Mouse (Mus musculus) liver, embryonic 13.5 days (tissue): ENCODE measurements around the gene Lypla2. TPM values are rescaled to one million over a fixed set of nuclear protein-coding genes. Genes with fewer than 3 reads are reported as not detected.
A peak's percentile ranks its signal among the peaks of the same experiment; 100 is the strongest.

ENCODE experiments used
- ATAC-seq: fragments of 200-750 bp; cut with Nextera tagmentation; 2 replicates; pipeline ENCODE4 v1.8.0; 2017; ENCODE audit warnings: low read depth, mild to moderate bottlenecking, moderate number of reproducible peaks, moderate library complexity
- DNase-seq: peaks from one replicate; pipeline ENCODE4 v3.0.0; 2022
- H3K27ac ChIP-seq: fragments of 300-500 bp; sonication (generic); 2 replicates; pipeline ENCODE4 v1.5.1; 2015; ENCODE audit warnings: moderate library complexity, mild to moderate bottlenecking, inconsistent platforms
- H3K27me3 ChIP-seq: fragments of 300-500 bp; sonication (generic); 2 replicates; pipeline ENCODE4 v1.6.1; 2015; ENCODE audit warnings: mild to moderate bottlenecking, inconsistent platforms
- H3K36me3 ChIP-seq: fragments of 300-500 bp; sonication (generic); 2 replicates; pipeline ENCODE4 v1.6.1; 2015; ENCODE audit warnings: mild to moderate bottlenecking, inconsistent platforms
- H3K4me1 ChIP-seq: fragments of 300-500 bp; sonication (generic); replicated peaks from 2 replicates; pipeline ENCODE4 v1.6.1; 2015; ENCODE audit warnings: inconsistent platforms
- H3K4me2 ChIP-seq: fragments of 300-500 bp; sonication (generic); 2 replicates; pipeline ENCODE4 v1.6.1; 2015; ENCODE audit warnings: inconsistent platforms, mild to moderate bottlenecking, moderate library complexity
- H3K4me3 ChIP-seq: fragments of 300-500 bp; sonication (generic); replicated peaks from 2 replicates; pipeline ENCODE4 v1.5.1; 2015; ENCODE audit warnings: mild to moderate bottlenecking, inconsistent platforms
- H3K9ac ChIP-seq: fragments of 300-500 bp; sonication (generic); 2 replicates; pipeline ENCODE4 v1.6.1; 2015; ENCODE audit warnings: mild to moderate bottlenecking, inconsistent platforms
- H3K9me3 ChIP-seq: fragments of 300-500 bp; sonication (generic); replicated peaks from 2 replicates; pipeline ENCODE4 v1.6.1; 2016; ENCODE audit warnings: inconsistent platforms
- WGBS: fragments of 180-500 bp; shearing (Covaris S2); methylation state at CpG from one replicate; pipeline ENCODE4 v1.1.7; 2015; ENCODE audit not compliant: insufficient replicate concordance; 5-methylcytosine and 5-hydroxymethylcytosine counted together
- polyA plus RNA-seq: library from polyadenylated mRNA; unstranded; fragments of >200 nt; fragmentation: Nextera tagmentation; extraction: Ambion mirVana; gene quantifications from 2 replicates; pipeline ENCODE4 v1.2.1, GENCODE M21; 2015

Gene Lypla2
- polyA plus RNA-seq, result 48.9 and 49.7 TPM in 2 replicates

DNA sequence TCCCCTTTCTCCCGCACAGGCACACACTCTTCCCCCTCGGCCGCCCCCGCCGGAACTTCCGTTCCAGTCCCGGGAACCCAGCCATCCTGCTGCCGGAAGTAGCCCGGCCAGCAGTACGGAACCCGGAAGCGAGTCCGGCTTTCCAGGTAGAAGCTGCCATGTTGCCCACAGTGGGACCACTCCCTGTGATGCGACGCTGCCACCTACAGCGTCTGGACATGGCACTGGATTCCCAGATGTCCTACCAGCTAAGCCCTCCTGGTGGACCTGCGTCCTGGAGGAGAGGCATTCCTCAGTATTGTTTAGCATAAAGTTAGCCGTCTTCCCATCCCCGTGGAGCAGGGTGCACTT, at the start of gene Lypla2:
TSS of gene Lypla2 (minus strand) at position 71 of the 351 bp plus-strand sequence.
- DNase-seq, result peak; percentile 68
- H3K9ac ChIP-seq, result peak within 1 kb of the TSS; percentile 93
- peak within 1 kb of the TSS; percentile 86 for H3K4me2 ChIP-seq
- WGBS, result 1% methylated on average over 19 of the region's 19 CpGs
- H3K27ac ChIP-seq, result peak within 1 kb of the TSS; percentile 79
- H3K4me1 ChIP-seq, result peaks cover 35% of the 10 kb centered on the region
- H3K36me3 ChIP-seq, result peaks cover 74% of the 10 kb centered on the region
- H3K4me3 ChIP-seq, result peak within 1 kb of the TSS; percentile 89
- peak; percentile 76 for ATAC-seq
- H3K27me3 ChIP-seq, result no peaks in the 10 kb centered on the region
- H3K9me3 ChIP-seq, result no peaks in the 10 kb centered on the region

DNA sequence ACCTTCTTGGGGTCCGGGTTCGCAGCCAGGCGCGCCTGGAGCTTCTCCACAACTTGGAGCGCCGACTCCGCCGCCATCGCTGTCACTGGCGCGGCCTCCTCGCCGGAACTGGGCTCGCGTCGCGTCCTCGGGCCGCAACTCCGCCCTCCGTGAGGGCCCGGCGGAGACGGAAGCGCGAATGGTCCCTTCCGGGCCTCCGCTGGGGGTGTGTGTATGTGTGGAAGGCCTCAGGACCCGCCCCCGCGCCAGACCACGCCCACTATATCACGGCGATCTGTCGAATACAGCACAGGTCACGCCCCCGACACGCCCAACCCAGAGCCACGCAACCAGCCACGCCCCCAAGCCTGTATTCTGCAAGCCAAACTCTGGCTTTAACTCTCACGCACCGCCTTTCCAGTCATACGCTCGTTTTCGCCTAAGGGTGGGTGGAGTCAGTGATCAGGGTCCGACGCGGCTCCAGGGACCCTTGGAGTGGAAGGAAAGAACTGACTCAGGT, 49.2 kb upstream of the Lypla2 start, which contains the start of gene Eloa:
TSS of gene Eloa (minus strand) at position 215 of the 499 bp plus-strand sequence.
- H3K36me3 ChIP-seq, result peaks cover 16% of the 10 kb centered on the region
- H3K4me1 ChIP-seq, result peaks cover 38% of the 10 kb centered on the region
- WGBS, result under 1% methylated on average over 42 of the region's 48 CpGs
- H3K4me3 ChIP-seq, result peak within 1 kb of the TSS; percentile 79
- ATAC-seq (peak; percentile 97), DNase-seq (peak; percentile 100)
- H3K9ac ChIP-seq, result peak within 1 kb of the TSS; percentile 94
- peak within 1 kb of the TSS; percentile 83 for H3K4me2 ChIP-seq
- H3K27me3 ChIP-seq, result no peaks in the 10 kb centered on the region
- H3K9me3 ChIP-seq, result no peaks in the 10 kb centered on the region
- H3K27ac ChIP-seq, result peak within 1 kb of the TSS; percentile 94

DNA sequence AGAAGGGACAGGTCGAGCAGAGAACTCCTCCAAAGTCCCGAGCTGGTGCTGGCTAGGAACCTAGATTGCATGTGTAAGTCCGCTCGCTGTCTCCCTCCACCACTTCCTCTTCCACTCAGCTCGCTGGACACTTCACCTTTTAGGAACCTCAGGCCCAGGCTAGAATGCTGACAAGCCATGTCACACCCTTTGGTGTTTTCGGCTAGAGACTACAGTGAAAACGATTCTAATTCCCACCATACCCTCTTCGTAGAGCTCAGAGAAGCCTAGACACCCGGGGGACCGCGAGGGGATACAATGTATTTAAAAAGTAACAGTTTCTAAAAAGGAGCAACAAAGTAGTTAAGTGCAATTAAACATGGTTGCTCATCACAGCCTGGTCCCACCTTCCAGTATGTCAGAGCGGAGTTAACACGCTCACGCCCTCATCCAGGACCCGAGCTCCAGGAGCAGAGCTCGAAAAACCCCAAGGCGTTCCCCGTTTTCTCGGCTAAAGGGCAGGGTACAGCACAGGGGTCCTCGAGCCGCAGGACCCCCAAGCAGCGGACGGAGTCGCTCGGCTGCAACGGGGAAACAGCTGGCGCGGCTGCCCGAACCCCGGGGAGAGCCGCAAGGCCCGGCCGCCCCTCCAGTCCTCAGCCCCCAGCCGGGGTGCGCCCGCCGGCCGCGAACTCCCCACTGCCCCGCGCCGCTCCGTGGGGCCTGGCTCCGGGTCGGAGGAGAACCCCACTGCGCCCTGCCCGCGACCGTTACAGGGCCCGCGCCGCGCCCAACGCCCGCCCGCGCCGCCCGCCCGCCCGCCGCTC, 48.5 kb upstream of the Lypla2 start:
- Histone ChIP-seq H3K27me3 (no peaks in the 10 kb centered on the region), H3K27ac (peak overlapping the region; percentile 94), H3K4me1 (peaks cover 45% of the 10 kb centered on the region), H3K36me3 (peaks cover 17% of the 10 kb centered on the region), H3K9ac (peak overlapping the region; percentile 94), H3K4me2 (peak overlapping the region; percentile 83), H3K9me3 (no peaks in the 10 kb centered on the region), H3K4me3 (peak overlapping the region; percentile 79)
- under 1% methylated on average over 33 of the region's 62 CpGs for WGBS
- peak; percentile 36 for DNase-seq
- ATAC-seq, result peak; percentile 69

DNA sequence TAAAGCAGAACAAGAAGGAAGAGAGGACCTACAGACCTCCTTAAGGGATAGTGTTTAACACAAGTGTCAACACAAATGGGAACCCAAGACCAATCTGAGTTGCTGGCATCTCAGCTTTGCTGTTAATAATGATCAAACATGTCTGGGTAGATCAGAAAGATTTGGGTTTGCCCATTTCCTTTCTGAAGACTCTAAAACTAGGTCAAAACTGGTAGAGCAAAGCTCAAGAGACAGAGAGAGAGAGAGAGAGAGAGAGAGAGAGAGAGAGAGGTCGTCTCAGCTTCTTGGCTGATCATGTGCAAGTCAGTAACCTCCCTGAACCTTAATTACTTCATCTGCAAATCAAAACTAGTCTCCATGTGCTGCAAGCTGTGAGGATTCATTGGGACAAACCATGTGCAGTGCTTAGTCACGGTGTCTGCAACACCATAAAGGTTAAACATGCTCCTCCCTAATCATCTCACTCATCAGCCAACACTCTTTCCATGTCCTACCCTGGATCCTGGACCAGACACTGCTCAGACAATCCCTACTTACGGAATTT, 43.7 kb upstream of the Lypla2 start:
- DNase-seq (no peak), ATAC-seq (no peak)
- Histone ChIP-seq H3K27me3 (no peaks in the 10 kb centered on the region), H3K9me3 (no peaks in the 10 kb centered on the region), H3K4me1 (peaks cover 49% of the 10 kb centered on the region), H3K4me3 (no peak overlapping the region), H3K9ac (no peak overlapping the region), H3K36me3 (peaks cover 50% of the 10 kb centered on the region), H3K4me2 (no peak overlapping the region), H3K27ac (no peak overlapping the region)
- WGBS, result 71% methylated on average over 3 of the region's 3 CpGs

DNA sequence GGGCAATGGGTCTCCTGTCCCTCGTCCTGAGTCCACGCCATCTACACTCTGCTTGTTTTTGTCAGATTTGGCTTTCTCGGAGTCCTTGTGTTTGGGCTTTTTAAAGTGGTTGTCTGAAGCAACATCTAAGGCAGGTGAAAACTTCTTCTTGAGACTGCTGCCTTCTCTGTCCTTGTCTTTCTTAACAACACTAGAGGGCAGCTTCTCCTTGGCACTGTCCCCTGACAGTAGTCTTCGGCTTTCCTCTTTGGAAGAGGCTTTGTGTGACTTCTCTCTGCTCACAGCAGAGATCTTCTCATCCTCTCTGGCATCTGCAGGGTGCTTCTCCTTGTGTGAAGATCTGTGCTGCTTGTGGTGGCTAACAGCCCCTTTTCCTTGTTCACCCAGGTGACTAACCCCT, 38.2 kb upstream of the Lypla2 start:
- no peaks in the 10 kb centered on the region for H3K27me3 ChIP-seq
- no peak overlapping the region for H3K4me2 ChIP-seq
- ATAC-seq (no peak), DNase-seq (no peak)
- H3K4me1 ChIP-seq, result peaks cover 12% of the 10 kb centered on the region; the same call in 1 of the 2 replicates
- no peak overlapping the region for H3K9ac ChIP-seq
- 88% methylated on average over 4 of the region's 4 CpGs for WGBS
- H3K9me3 ChIP-seq, result no peaks in the 10 kb centered on the region
- H3K36me3 ChIP-seq, result peaks cover 89% of the 10 kb centered on the region
- no peak overlapping the region for H3K27ac ChIP-seq
- no peak overlapping the region for H3K4me3 ChIP-seq

DNA sequence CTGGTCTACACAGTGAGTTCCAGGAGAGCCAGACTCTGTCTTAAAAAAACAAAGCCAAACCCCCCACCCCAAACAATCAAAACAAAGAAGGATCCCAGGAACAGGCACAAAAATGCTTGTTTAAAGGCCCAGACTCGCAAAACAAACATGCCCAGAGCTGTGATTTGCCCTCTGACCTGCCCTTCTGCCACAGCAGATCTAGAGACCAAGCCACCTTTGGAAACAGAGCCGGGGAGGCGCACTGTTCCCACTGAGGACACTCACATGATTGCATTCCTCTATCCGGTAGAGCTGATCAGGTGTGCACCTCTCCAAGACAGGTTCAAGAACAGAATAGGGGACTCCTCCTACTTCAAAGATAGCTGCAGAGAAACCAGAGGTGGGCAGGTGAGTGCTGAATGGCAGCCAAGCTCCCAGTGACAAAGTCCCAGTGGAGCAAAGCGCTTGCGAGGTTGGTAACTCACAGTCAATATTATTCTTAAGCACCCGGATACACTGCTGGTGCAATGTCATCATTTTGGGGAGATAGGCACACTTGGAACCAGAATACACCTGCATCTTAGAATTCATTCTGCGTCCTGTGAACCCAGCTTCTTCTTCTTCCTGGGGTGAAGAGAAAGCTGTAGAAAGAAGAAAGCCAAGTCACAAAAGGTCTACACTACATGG, 36.5 kb upstream of the Lypla2 start:
- Histone ChIP-seq H3K27me3 (no peaks in the 10 kb centered on the region), H3K27ac (peak overlapping the region; percentile 10; the same call in 1 of the 2 replicates), H3K9ac (no peak overlapping the region), H3K4me3 (no peak overlapping the region), H3K9me3 (no peaks in the 10 kb centered on the region), H3K4me2 (no peak overlapping the region), H3K36me3 (peaks cover 98% of the 10 kb centered on the region), H3K4me1 (peaks cover 12% of the 10 kb centered on the region; the same call in 1 of the 2 replicates)
- DNase-seq (no peak), ATAC-seq (peak; percentile 52)
- WGBS, result 83% methylated on average over 8 of the region's 8 CpGs

DNA sequence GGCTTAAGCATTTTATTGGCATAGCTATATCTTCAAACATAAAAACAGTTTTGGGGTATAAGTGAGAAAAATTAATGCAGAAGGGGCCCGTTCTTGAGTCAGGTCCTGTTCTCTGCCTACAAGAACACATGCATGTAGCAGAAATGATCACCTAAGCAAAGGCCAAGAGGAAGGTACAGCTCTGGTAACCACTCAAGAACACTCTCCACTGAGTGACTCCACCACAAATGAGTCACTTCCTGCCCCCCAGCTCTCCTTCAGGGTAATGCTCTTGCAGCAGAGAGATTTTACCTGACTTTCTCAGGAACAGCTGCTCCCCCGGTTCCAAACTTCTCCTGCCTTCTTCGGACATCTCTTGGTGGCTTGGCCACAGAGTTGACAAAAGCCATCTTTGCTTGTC, 34.4 kb upstream of the Lypla2 start:
- H3K27ac ChIP-seq, result no peak overlapping the region
- ATAC-seq (no peak), DNase-seq (no peak)
- H3K9me3 ChIP-seq, result no peaks in the 10 kb centered on the region
- no peak overlapping the region for H3K4me3 ChIP-seq
- peaks cover 99% of the 10 kb centered on the region for H3K36me3 ChIP-seq
- no peak overlapping the region for H3K9ac ChIP-seq
- no peaks in the 10 kb centered on the region for H3K27me3 ChIP-seq
- H3K4me1 ChIP-seq, result 0 out of 2 replicates have a peak, but pooled peaks cover 4% of the 10 kb centered on the region
- no peak overlapping the region for H3K4me2 ChIP-seq
- 78% methylated on average over 3 of the region's 3 CpGs for WGBS

DNA sequence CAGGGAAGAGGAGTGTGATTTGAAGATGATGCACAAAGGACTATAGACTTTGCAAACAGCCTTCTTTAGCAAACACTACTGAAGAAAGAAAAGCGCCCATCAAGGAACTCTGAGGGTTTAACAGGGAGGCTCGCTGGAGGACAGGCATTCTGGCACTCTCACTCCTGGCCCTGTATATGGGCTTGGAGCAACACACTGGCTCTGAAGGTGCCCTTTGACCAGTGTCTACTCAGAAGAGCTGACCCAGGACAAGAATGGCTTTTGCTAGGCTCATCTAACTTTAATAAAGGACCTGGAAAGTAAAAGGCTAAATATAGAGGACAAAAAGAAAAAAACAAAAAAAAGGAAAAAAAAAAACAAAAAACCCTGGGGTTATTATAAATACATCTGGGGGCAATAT, 32.5 kb upstream of the Lypla2 start:
- Histone ChIP-seq H3K27me3 (no peaks in the 10 kb centered on the region), H3K4me2 (no peak overlapping the region), H3K4me3 (no peak overlapping the region), H3K36me3 (peaks cover 88% of the 10 kb centered on the region), H3K27ac (no peak overlapping the region), H3K4me1 (no peaks in the 10 kb centered on the region), H3K9me3 (no peaks in the 10 kb centered on the region), H3K9ac (no peak overlapping the region)
- WGBS, result 77% methylated on average over 2 of the region's 2 CpGs
- no peak for ATAC-seq
- no peak for DNase-seq

DNA sequence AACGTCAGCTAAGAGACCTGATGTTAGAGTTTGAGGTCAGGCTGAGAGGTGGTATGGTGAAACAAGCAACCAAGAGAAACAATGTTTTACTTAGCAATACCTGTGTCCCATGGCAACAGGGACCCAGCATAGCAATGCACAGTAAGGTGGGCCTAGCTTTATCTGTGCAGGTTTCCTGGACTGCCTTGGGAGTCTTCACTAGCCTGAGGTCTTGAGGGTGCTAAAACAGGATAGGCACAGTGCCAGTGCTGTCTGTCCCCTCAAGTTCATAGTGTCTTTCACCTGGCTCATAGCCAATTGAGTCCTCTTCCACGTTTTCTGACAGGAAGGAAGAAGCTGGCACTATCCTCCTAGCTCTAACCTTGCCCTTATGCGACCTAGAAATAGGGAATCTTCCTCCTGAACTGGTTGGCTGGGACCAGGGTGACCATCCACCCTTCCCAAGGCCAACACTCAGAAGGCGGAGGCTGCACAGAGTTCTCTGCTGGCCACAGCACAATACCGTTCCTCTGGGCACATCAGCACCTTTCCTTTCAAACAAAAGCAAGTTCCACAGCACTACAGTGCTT, 31.8 kb upstream of the Lypla2 start:
- DNase-seq (no peak), ATAC-seq (no peak)
- no peaks in the 10 kb centered on the region for H3K27me3 ChIP-seq
- H3K4me2 ChIP-seq, result no peak overlapping the region
- H3K4me3 ChIP-seq, result no peak overlapping the region
- no peak overlapping the region for H3K27ac ChIP-seq
- H3K9me3 ChIP-seq, result no peaks in the 10 kb centered on the region
- no peak overlapping the region for H3K9ac ChIP-seq
- H3K4me1 ChIP-seq, result no peaks in the 10 kb centered on the region
- H3K36me3 ChIP-seq, result peaks cover 81% of the 10 kb centered on the region
- WGBS, result 84% methylated on average over 5 of the region's 5 CpGs

DNA sequence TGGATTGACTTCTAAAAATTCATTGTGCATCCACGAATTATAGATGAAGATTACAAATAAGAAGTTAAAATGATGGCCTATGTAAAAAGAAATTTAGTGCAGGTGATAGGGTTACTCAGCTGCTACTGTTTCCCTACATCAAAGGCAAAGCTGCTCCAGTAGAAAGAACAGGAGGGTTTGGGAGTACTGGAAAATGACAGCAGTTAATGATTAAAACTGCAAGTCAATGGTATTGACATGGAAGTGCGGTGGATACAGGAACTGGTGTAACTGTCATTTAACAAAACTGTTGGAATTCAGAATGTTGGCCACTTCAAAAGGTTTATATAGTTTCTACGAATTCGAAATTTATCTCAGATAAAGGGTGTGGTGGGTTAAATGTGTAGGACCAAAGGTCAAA, 22.7 kb upstream of the Lypla2 start:
- no peaks in the 10 kb centered on the region for H3K36me3 ChIP-seq
- H3K4me1 ChIP-seq, result peaks cover 13% of the 10 kb centered on the region
- DNase-seq (no peak), ATAC-seq (no peak)
- peaks cover 5% of the 10 kb centered on the region; the same call in 1 of the 2 replicates for H3K9me3 ChIP-seq
- WGBS, result 72% methylated on average over 4 of the region's 4 CpGs
- no peaks in the 10 kb centered on the region for H3K27me3 ChIP-seq
- no peak overlapping the region for H3K4me3 ChIP-seq
- H3K4me2 ChIP-seq, result no peak overlapping the region
- H3K27ac ChIP-seq, result no peak overlapping the region
- H3K9ac ChIP-seq, result no peak overlapping the region

DNA sequence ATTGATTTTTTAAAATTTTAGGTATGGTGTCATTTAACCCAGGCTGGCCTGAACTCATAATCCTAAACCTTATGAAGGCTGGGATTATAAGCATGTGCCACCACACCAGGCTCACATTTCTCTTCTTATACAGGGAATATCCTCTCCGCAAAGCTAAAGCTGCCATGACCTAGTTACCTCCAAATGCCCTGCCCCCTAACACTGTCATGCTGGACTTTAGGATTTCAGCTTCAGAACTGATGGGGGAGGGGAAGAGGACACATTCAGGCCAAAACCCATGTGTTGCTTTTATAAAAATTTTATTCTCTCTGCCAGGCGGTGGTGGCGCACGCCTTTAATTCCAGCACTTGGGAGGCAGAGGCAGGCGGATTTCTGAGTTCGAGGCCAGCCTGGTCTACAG, 21.5 kb upstream of the Lypla2 start:
- H3K27ac ChIP-seq, result 0 out of 2 replicates have a peak overlapping the region, but pooled peaks have one; percentile 41
- no peaks in the 10 kb centered on the region for H3K36me3 ChIP-seq
- H3K4me3 ChIP-seq, result no peak overlapping the region
- peaks cover 13% of the 10 kb centered on the region for H3K4me1 ChIP-seq
- peaks cover 5% of the 10 kb centered on the region; the same call in 1 of the 2 replicates for H3K9me3 ChIP-seq
- ATAC-seq (no peak), DNase-seq (no peak)
- H3K4me2 ChIP-seq, result no peak overlapping the region
- no peak overlapping the region for H3K9ac ChIP-seq
- 91% methylated on average over 6 of the region's 6 CpGs for WGBS
- H3K27me3 ChIP-seq, result no peaks in the 10 kb centered on the region
